Mouse (Mus musculus): ENCODE measurements around the gene Gcc2.

GRCm38 (mm10) chr10:58306897-58307296 is 51.6 kb downstream of the Gcc2 start:
- TF ChIP-seq POLR2A (IDR thresholded peaks at IDR 0.05; ENCODE audit: low read depth, low read length) (no peak), CTCF (conservative IDR thresholded peaks at IDR 0.05; ENCODE audit: insufficient read depth, insufficient read length, low read depth, low read length) (no peak)

All from kidney, adult 2 months (tissue).